Mouse (Mus musculus) embryo, embryonic 10.5 days (tissue): ENCODE measurements around the gene Bcl2l12.

ENCODE experiments used
- DNase-seq: peaks from one replicate; pipeline ENCODE4 v3.0.0-alpha.2; 2015; ENCODE audit warnings: low spot score

Gene Bcl2l12

GRCm38 (mm10) chr7:44959281-44959680 lies 39.2 kb downstream of the Bcl2l12 start:
- DNase-seq: no peak

GRCm38 (mm10) chr7:44958208-44958607 lies 40.3 kb downstream of the Bcl2l12 start:
- DNase-seq: peak; percentile 67

- no peak for DNase-seq
Measured at GRCm38 (mm10) chr7:44957183-44957835, 41.2 kb downstream of the Bcl2l12 start.

- DNase-seq: no peak
Measured at GRCm38 (mm10) chr7:44956266-44956665, 42.2 kb downstream of the Bcl2l12 start.

- peak; percentile 53 for DNase-seq
Measured at GRCm38 (mm10) chr7:44955628-44956027, 42.9 kb downstream of the Bcl2l12 start.

- DNase-seq: no peak
Measured at GRCm38 (mm10) chr7:44954091-44954885, 44.2 kb downstream of the Bcl2l12 start.

GRCm38 (mm10) chr7:44953561-44953960 lies 45.0 kb downstream of the Bcl2l12 start:
- DNase-seq: no peak

GRCm38 (mm10) chr7:44952611-44953306 lies 45.8 kb downstream of the Bcl2l12 start:
- peak; percentile 97 for DNase-seq

- peak; percentile 75 for DNase-seq
Measured at GRCm38 (mm10) chr7:44951960-44952359, 46.6 kb downstream of the Bcl2l12 start.

GRCm38 (mm10) chr7:44949922-44950321 lies 48.6 kb downstream of the Bcl2l12 start:
- no peak for DNase-seq

GRCm38 (mm10) chr7:44942904-44943303 lies 55.6 kb downstream of the Bcl2l12 start, which contains the start of gene Tsks:
TSS of gene Tsks (plus strand) at chr7:44943204.
- DNase-seq: no peak
